Mouse (Mus musculus) CD4-positive naive resting alpha-beta T cell, adult 57 days (primary cell): Measurements from ENCODE around the gene Atp1b1. TPM values are rescaled to one million over a fixed set of nuclear protein-coding genes. Genes with fewer than 3 reads are reported as not detected.

ENCODE experiments used
- total RNA-seq: library from RNA; stranded (reverse); gene quantifications from one replicate; pipeline ENCODE4 v1.2.4, GENCODE M21; 2023

Gene Atp1b1
- total RNA-seq = 164 TPM

DNA sequence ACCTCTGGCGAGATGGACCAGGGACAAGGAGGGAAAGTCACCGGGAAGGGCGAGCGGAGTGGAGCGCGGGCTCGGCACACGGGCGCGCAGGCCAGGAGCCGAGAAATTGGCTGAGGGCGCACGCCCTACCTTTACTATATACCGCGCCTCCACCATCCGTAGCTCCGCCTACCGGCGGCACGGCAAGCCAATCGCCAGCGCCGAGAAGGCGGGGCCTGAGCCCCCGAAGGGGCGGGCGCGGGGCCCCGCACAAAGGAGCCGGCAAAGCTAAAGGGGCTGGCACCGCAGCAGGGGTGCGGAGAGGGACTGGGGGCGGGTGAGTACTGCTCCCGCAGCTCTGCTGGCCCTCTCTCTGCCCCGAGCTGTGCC, at the start of gene Atp1b1:
Gene Atp1b1, minus strand, starts transcription at position 111 of the 369 bp plus-strand sequence.

Other genes with a start within 250 kb of the Atp1b1 start
- gene Slc19a2, start 209.3 kb downstream of the Atp1b1 start, total RNA-seq = 5.2 TPM
- 3.0 TPM for gene Ccdc181, start 182.8 kb downstream of the Atp1b1 start, total RNA-seq
- gene Nme7, start 154.2 kb downstream of the Atp1b1 start, total RNA-seq = 7.0 TPM
- 15.1 TPM for gene Blzf1, start 150.9 kb downstream of the Atp1b1 start, total RNA-seq